Mouse (Mus musculus): ENCODE results near the gene Wbp2nl. TPM values are rescaled to one million over a fixed set of nuclear protein-coding genes. Genes with fewer than 3 reads are reported as not detected.
A peak's percentile ranks its signal among the peaks of the same experiment; 100 is the strongest.

Gene Wbp2nl
- not detected in 2 replicates for polyA plus RNA-seq (2012; rRNA removed)

DNA sequence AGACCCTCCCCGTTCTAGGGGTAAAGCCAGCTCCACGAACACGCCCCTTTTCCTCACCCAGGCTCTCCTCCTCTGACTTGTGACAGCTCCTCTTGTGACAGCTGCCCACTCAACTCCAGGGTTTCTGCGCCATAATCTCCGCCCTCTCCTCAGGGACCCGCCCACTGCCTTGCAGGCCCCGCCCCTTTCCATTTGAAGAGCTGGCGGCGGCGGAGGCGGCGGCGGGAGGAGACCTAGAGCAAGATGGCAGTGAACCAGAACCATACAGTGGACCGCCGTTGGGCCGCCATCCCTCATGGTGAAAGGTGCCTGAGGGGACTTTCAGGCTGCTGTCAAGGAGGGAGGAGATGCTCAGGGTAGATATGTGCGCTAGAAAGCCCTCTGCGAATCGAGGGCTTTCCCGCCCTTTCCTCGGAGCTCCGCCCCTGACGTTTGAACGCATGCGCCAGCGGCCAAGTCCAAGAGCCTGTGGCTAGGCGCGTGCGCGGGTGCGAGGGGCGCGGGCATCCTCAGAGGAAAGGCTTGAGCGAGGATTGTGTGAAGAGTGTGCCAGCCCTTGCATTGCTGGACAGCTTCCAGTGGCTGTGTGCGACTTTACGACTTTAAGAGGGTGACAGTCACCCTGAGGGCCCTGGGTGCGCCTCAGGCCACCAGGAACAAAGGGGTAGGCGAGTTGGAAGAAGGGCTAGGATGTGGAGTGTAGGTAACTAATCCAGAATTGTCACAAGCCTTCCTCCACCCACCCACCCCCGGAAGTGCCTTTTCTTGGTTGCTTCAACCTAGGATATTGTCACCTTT is at the start of gene Wbp2nl:
Gene Wbp2nl, plus strand, starts transcription at position 191 of the 798 bp plus-strand sequence.
- 59% methylated on average over 39 of the region's 39 CpGs for WGBS
- TF ChIP-seq CTCF (IDR thresholded peaks at IDR 0.05; ENCODE audit: insufficient read depth, low read length): no peak
- no peak for TF ChIP-seq POLR2A (IDR thresholded peaks at IDR 0.05; ENCODE audit: borderline replicate concordance, extremely low read depth, low read depth, low read length)
- Histone ChIP-seq H3K4me3 (replicated peaks; ENCODE audit: extremely low read depth, low read depth, low read length) (no peak within 1 kb of the TSS), H3K4me1 (ENCODE audit: control insufficient read depth, insufficient read depth, low read length) (no peaks in the 10 kb centered on the region)
- DNase-seq: no peak

DNA sequence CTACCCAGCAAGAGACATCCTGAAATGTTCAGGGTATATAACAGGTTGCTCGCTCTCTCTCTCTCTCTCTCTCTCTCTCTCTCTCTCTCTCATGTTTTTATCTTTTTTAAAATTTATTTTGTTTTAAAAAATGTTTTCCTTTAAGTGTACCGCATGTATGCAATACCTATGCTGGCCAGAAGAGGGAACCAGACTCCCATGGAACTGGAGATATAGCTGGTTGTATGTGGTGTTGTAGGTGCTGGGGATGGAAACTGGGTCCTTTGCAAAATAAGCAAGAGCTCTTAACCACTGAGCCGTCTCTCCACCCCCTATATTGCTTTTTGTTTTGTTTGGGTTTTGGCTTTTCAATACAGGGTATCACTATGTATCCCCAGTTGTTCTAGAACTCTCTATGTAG is 47.2 kb upstream of the Wbp2nl start:
- Histone ChIP-seq H3K4me3 (replicated peaks; ENCODE audit: extremely low read depth, low read depth, low read length) (no peak overlapping the region), H3K4me1 (ENCODE audit: control insufficient read depth, insufficient read depth, low read length) (no peaks in the 10 kb centered on the region)
- WGBS: 93% methylated on average over 3 of the region's 3 CpGs
- DNase-seq: no peak
- no peak for TF ChIP-seq CTCF (IDR thresholded peaks at IDR 0.05; ENCODE audit: insufficient read depth, low read length)
- no peak for TF ChIP-seq POLR2A (IDR thresholded peaks at IDR 0.05; ENCODE audit: borderline replicate concordance, extremely low read depth, low read depth, low read length)

DNA sequence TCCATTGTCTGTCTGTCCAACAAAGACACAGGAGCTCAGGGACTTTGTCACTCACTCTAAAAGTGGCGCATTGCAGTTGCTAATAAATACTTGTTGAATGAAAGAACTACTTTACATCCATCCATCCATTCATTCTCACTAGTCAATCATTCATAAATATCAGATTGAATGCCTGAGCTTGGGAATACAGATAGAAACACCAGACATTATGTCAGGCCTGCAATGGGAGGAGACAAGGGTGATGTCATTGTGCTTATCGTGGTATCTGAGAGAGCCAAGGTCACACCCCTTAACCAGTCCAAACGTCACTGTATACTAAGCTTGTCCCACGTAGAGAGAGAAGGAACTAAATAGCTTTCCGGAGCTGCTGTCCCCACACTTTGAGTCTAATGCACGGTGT is 46.7 kb upstream of the Wbp2nl start, which contains the start of gene 1500009C09Rik:
Gene 1500009C09Rik, plus strand, starts transcription at position 301 of the 400 bp plus-strand sequence.
- WGBS: 75% methylated on average over 6 of the region's 6 CpGs
- H3K4me1 ChIP-seq (ENCODE audit: control insufficient read depth, insufficient read depth, low read length): no peaks in the 10 kb centered on the region
- TF ChIP-seq POLR2A (IDR thresholded peaks at IDR 0.05; ENCODE audit: borderline replicate concordance, extremely low read depth, low read depth, low read length) (no peak), CTCF (IDR thresholded peaks at IDR 0.05; ENCODE audit: insufficient read depth, low read length) (no peak)
- H3K4me3 ChIP-seq (replicated peaks; ENCODE audit: extremely low read depth, low read depth, low read length): no peak within 1 kb of the TSS
- no peak for DNase-seq

DNA sequence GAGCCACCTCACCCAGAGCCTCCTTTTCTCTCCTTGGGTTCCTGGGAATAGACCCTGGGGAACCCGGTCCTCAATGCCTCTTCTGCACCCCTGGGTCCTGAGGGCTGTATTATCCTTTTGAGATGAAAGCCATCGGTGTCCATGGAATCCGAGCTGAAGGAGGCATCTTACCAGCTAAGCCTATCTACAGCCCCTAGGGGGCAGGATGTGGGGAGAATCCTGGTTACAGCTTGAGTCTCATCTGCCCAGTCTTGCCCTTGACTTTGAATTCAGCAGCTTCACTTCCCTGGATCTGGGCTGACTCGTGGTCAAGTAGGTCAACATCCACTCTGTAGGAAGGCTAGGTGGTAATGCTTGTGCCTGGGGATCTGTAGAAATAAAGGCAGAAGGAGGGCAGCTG is 43.5 kb upstream of the Wbp2nl start:
- WGBS: 45% methylated on average over 4 of the region's 4 CpGs
- no peak for DNase-seq
- TF ChIP-seq POLR2A (IDR thresholded peaks at IDR 0.05; ENCODE audit: borderline replicate concordance, extremely low read depth, low read depth, low read length) (no peak), CTCF (IDR thresholded peaks at IDR 0.05; ENCODE audit: insufficient read depth, low read length) (no peak)
- H3K4me3 ChIP-seq (replicated peaks; ENCODE audit: extremely low read depth, low read depth, low read length): no peak overlapping the region
- H3K4me1 ChIP-seq (ENCODE audit: control insufficient read depth, insufficient read depth, low read length): no peaks in the 10 kb centered on the region

DNA sequence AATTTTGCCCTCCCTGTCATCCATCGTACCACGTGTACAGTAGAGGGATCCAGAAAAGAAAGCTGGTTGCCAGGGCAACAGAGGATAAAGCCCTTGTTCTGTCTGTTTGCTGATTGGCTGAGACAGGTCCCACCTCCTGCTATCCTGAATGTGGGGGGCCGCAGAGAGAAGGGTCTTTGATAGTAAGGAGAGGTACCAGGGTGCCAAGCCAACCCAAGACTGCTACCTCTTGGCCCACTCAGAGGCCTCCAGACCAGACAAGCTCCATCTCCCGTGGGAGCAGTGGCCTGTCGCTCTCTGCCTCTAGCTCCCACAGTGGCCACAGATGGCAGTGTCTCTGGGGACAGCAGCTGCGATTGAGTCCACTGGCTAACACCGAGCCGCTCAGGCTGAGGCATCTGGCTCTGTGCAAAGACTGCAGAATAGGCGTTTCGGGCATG is 42.8 kb upstream of the Wbp2nl start:
- no peak for TF ChIP-seq CTCF (IDR thresholded peaks at IDR 0.05; ENCODE audit: insufficient read depth, low read length)
- TF ChIP-seq POLR2A (IDR thresholded peaks at IDR 0.05; ENCODE audit: borderline replicate concordance, extremely low read depth, low read depth, low read length): no peak
- DNase-seq: no peak
- Histone ChIP-seq H3K4me3 (replicated peaks; ENCODE audit: extremely low read depth, low read depth, low read length) (no peak overlapping the region), H3K4me1 (ENCODE audit: control insufficient read depth, insufficient read depth, low read length) (no peaks in the 10 kb centered on the region)
- WGBS: 29% methylated on average over 10 of the region's 10 CpGs

DNA sequence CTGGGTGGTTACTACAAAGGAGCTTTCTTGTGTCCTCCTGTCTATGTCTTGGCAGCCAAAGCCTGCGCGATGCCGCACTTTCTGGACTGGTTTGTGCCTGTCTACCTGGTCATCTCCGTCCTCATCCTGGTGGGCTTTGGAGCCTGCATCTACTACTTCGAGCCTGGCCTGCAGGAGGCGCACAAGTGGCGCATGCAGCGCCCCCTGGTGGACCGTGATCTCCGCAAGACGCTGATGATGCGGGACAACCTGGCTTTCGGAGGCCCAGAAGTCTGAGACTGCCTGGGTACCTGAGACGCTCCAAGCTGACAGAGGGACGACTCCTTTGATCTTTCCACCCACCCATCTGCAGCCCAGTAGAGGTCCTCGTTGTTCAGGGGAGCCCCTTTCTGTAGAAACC is 39.2 kb upstream of the Wbp2nl start:
- 11% methylated on average over 16 of the region's 16 CpGs for WGBS
- Histone ChIP-seq H3K4me1 (ENCODE audit: control insufficient read depth, insufficient read depth, low read length) (no peaks in the 10 kb centered on the region), H3K4me3 (replicated peaks; ENCODE audit: extremely low read depth, low read depth, low read length) (no peak overlapping the region)
- no peak for TF ChIP-seq POLR2A (IDR thresholded peaks at IDR 0.05; ENCODE audit: borderline replicate concordance, extremely low read depth, low read depth, low read length)
- peak; percentile 83 for TF ChIP-seq CTCF (IDR thresholded peaks at IDR 0.05; ENCODE audit: insufficient read depth, low read length)
- peak; percentile 45 for DNase-seq

DNA sequence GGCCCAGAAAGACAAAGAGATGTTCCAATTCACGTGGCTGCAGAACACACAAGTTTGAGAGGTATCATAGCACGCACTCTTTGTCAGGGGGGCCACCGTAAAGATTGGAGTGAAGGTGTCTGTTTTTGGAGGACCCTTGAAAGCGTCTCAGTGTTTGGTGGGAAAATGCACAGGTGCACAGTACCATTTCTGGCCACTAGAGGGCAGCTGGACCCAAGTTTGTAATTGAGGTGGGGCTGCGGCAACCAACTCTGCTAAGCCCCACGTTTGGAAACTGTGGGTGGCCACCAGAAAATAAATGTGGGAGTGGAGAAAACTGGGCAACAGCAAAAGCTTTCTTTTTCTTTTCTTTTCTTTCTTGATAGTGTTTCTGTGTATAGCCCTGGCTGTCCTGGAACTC is 32.4 kb upstream of the Wbp2nl start:
- 8% methylated on average over 6 of the region's 6 CpGs for WGBS
- Histone ChIP-seq H3K4me1 (ENCODE audit: control insufficient read depth, insufficient read depth, low read length) (no peaks in the 10 kb centered on the region), H3K4me3 (replicated peaks; ENCODE audit: extremely low read depth, low read depth, low read length) (no peak overlapping the region)
- TF ChIP-seq CTCF (IDR thresholded peaks at IDR 0.05; ENCODE audit: insufficient read depth, low read length) (peak; percentile 91), POLR2A (IDR thresholded peaks at IDR 0.05; ENCODE audit: borderline replicate concordance, extremely low read depth, low read depth, low read length) (no peak)
- DNase-seq: peak; percentile 72

DNA sequence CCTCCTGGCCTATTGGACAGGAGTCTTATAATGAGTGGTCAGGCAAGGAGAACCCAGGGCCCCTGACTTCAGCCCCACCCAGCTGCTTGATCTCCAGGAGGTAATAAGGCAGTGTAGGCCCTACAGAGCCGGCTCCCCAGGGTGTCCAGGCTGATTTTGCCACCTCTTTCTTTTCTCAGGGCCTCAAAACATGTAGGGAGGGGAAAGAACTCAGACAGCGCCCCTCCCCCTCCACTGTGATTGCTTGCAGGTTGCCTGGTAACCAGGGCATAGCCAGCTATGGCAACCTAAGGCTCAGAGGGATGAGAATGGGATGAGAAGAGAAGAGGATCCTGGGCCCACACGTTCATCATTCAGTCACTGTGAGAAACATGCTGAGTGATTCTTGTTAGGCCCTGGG is 30.6 kb upstream of the Wbp2nl start:
- TF ChIP-seq POLR2A (IDR thresholded peaks at IDR 0.05; ENCODE audit: borderline replicate concordance, extremely low read depth, low read depth, low read length): no peak
- TF ChIP-seq CTCF (IDR thresholded peaks at IDR 0.05; ENCODE audit: insufficient read depth, low read length): no peak
- H3K4me3 ChIP-seq (replicated peaks; ENCODE audit: extremely low read depth, low read depth, low read length): no peak overlapping the region
- no peaks in the 10 kb centered on the region for H3K4me1 ChIP-seq (ENCODE audit: control insufficient read depth, insufficient read depth, low read length)
- DNase-seq: no peak
- 27% methylated on average over 3 of the region's 3 CpGs for WGBS

DNA sequence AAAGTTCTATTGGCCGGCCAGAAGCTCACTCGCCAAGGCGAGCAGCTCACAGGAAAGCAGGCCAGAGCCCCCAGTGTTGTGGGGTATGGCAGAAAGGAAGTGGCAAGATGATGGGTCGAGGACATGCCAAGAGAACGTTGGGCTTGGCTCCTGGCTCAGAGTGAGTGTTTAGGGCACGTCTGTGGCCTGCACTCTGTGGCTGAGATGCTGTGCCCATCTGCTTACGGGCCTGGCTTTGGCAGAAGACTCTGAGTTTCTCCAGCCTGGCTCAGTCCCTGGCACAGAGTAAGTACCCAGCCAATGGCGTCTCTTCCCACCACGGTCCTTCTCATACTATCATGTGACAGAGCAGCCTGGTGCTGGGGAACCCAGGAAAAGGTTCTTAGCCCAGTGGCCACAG is 30.0 kb upstream of the Wbp2nl start:
- DNase-seq: no peak
- 75% methylated on average over 9 of the region's 9 CpGs for WGBS
- no peak overlapping the region for H3K4me3 ChIP-seq (replicated peaks; ENCODE audit: extremely low read depth, low read depth, low read length)
- TF ChIP-seq POLR2A (IDR thresholded peaks at IDR 0.05; ENCODE audit: borderline replicate concordance, extremely low read depth, low read depth, low read length): no peak
- no peak for TF ChIP-seq CTCF (IDR thresholded peaks at IDR 0.05; ENCODE audit: insufficient read depth, low read length)
- H3K4me1 ChIP-seq (ENCODE audit: control insufficient read depth, insufficient read depth, low read length): no peaks in the 10 kb centered on the region

DNA sequence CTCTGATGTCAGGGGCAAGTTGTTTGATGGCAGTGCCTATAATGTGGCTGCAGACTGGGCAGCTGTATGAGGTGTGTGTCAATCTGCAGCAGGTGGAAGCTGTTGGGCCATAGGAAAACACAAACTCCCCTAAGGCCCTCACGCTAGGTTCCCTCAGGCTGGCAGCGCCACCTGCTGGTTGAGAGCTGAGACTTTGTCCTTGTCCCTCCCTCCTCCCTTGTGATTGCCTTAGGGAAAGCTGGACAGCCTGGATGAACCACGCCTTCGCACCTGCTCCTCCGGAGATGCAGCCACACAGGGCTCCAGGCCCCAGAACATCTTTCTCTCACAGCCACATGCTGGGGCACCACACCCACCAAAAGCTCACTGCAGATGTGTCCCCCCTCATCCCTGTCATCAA is 27.6 kb upstream of the Wbp2nl start:
- 13% methylated on average over 5 of the region's 5 CpGs for WGBS
- H3K4me3 ChIP-seq (replicated peaks; ENCODE audit: extremely low read depth, low read depth, low read length): no peak overlapping the region
- no peaks in the 10 kb centered on the region for H3K4me1 ChIP-seq (ENCODE audit: control insufficient read depth, insufficient read depth, low read length)
- TF ChIP-seq POLR2A (IDR thresholded peaks at IDR 0.05; ENCODE audit: borderline replicate concordance, extremely low read depth, low read depth, low read length): no peak
- TF ChIP-seq CTCF (IDR thresholded peaks at IDR 0.05; ENCODE audit: insufficient read depth, low read length): peak; percentile 90
- peak; percentile 54 for DNase-seq

Measured in lung, adult 2 months (tissue).